Mouse (Mus musculus) skeletal muscle tissue, adult 2 months (tissue): ENCODE results near the gene Tat.

ENCODE experiments used
- DNase-seq: peaks from one replicate; pipeline ENCODE4 v3.0.0-alpha.2; 2012; ENCODE audit warnings: low read depth, low spot score

Gene Tat

DNA sequence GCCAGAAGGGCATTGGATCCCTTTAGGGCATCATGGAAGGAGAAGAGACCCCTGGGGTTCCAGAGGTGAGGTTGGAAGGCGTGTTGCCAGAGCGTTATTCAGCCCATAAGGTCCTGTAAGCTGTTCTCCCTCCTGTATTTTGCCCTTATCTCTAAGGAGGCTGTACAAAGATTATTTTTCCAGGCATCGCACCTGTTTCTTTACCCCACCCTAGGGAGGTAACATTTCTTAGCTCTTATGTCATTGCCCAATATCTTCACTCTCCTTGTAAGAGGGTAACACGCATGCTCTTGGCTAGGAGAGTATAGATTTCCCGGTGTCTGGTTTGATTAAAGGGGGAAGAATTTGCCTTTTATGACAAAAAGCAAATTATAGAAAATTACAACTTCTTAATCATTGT, 49.4 kb downstream of the Tat start, which contains the start of gene Chst4:
TSS of gene Chst4 (minus strand) at position 82 of the 400 bp plus-strand sequence.
- no peak for DNase-seq

- DNase-seq, result no peak
Measured at GRCm38 (mm10) chr8:110040509-110040908, 50.3 kb downstream of the Tat start.
